Mouse (Mus musculus) heart, adult 2 months (tissue): ENCODE measurements at regions not wholly inside any gene's neighbourhood (a gene's known extent, or its start where the extent isn't known, plus 50 kb on each side); places are given as distances from the start of the nearest gene placed in this dataset.

ENCODE experiments used
- CTCF ChIP-seq: fragments of 200-600 bp; IDR thresholded peaks from 2 replicates; pipeline ENCODE4 v1.8.1; 2022; ENCODE audit warnings: antibody characterized with exemption, mild to moderate bottlenecking, moderate library complexity
- EP300 ChIP-seq: fragments of 200-500 bp; IDR thresholded peaks from 2 replicates; pipeline ENCODE4 v1.6.1; 2011; ENCODE audit warnings: low read depth, low read length, control low read depth; ENCODE audit not compliant: insufficient read depth
- POLR2A ChIP-seq: fragments of 200-500 bp; IDR thresholded peaks from 2 replicates; pipeline ENCODE4 v1.6.1; 2011; ENCODE audit warnings: mild to moderate bottlenecking, low read depth, low read length, control low read depth; ENCODE audit not compliant: insufficient read depth

DNA sequence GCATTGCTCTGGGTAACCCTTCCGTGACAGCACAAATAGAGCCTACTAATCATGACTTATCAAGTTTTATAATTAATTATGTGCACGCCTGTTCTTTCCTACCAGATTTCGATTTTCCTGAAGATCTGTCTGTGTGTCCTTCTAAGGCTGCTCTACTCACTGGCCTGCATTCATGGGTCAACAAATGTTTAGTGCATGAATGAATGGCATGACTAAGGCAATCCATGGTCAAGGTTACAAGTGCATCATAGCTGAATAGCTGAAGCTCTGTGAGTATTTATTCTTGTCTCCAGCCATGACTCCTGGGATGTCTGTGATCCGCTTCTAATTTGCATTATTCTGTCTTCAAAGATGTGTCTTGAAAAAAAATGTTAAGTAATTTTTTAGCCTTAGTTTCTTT lies 343.2 kb downstream of the Lmo4 start:
- TF ChIP-seq POLR2A, result no peak
- no peak for TF ChIP-seq CTCF
- no peak for TF ChIP-seq EP300
